Mouse (Mus musculus): Measurements from ENCODE around the gene Rab33b.

DNA sequence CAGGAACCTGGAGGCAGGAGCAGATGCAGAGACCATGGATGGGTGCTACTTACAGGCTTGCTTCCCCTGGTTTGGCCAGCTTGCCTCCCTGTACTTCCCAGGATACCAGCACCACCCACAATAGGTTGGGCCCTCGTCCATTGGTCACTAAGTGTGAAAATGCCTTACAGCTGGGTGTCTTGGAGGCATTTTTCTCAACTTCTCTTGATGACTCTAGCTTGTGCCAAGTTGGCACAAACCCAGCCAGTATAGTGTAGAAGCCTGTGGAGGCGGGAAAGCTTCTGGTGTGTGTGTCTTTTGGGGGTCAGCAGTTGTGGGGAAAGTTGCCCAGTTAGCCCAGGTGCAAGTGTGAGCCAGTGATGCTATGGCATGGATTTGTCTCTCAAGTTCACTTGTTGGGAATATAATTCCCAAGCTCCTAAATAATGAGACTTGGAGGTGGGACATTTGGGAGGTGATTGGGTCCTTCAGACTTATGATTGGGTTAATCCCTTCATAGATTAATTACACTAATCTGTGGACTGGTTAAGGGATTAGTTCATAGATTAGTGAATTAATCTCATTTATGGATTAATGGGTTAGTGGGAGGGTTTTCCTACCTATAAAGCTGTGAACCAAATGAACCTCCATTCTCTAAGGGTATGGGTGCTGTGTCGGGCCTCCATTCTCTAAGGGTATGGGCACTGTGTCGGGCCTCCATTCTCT is 2.9 kb downstream of the Rab33b start:
- TF ChIP-seq CTCF (IDR thresholded peaks at IDR 0.05; ENCODE audit: low read depth, low read length) (no peak), POLR2A (IDR thresholded peaks at IDR 0.05; ENCODE audit: insufficient read depth, low read length) (no peak)

Data from ES-Bruce4 (cell line).